8 mouse cellular contexts compared by ENCODE assay signal in genomic region chr10:42962181-42962601, GRCm38 (mm10).
DNase-seq lines count a peak whose midpoint lies in the region; ATAC-seq and TF ChIP-seq lines count a peak whose summit lies in the region.
"Had no signal": no experiment of that assay in that cellular context is flagged by ENCODE, and none has a peak within 500 bp of the region (broad histone marks: within the 10 kb centered on the region; RNA-seq: fewer than 3 reads in every experiment).

No protein-coding gene starts in this region.

- peak; percentile 49 for DNase-seq in lung, embryonic 14.5 days
- DNase-seq in lung, postnatal 4 days: no peak
- no peak for DNase-seq in liver, embryonic 13.5 days
- DNase-seq in stomach, postnatal 0 days (ENCODE audit: low spot score): no peak
- no peak for DNase-seq in ovary, postnatal 10 days (ENCODE audit: low spot score)
- DNase-seq in embryo, embryonic 10 days (ENCODE audit: low spot score): no peak

- no peak overlapping the region for H3K4me3 ChIP-seq in lung, embryonic 14.5 days (ENCODE audit: low read depth, low read length)
- H3K4me3 ChIP-seq in liver, embryonic 13.5 days (replicated peaks): no peak overlapping the region
- no peak overlapping the region for H3K4me3 ChIP-seq in stomach, postnatal 0 days (ENCODE audit: low read depth, low read length)
- H3K4me3 ChIP-seq: limb, embryonic 12.5 days had no signal

- H3K4me1 ChIP-seq in lung, embryonic 14.5 days (ENCODE audit: insufficient read depth): no peaks in the 10 kb centered on the region
- H3K4me1 ChIP-seq in liver, embryonic 13.5 days (replicated peaks): peaks cover 18% of the 10 kb centered on the region
- H3K4me1 ChIP-seq in stomach, postnatal 0 days (replicated peaks; ENCODE audit: control insufficient read depth, insufficient read depth): 0 out of 2 replicates have a peak, but pooled peaks cover 2% of the 10 kb centered on the region

- 0 out of 2 replicates have a peak overlapping the region, but pooled peaks have one; percentile 24 for H3K27ac ChIP-seq in lung, embryonic 14.5 days (ENCODE audit: low read depth)
- no peak overlapping the region for H3K27ac ChIP-seq in liver, embryonic 13.5 days
- peak overlapping the region; percentile 70 for H3K27ac ChIP-seq in stomach, postnatal 0 days (replicated peaks)
- H3K27ac ChIP-seq: limb, embryonic 12.5 days had no signal

- no peaks in the 10 kb centered on the region for H3K9me3 ChIP-seq in lung, embryonic 14.5 days (ENCODE audit: low read depth, low read length)
- no peaks in the 10 kb centered on the region for H3K9me3 ChIP-seq in liver, embryonic 13.5 days (replicated peaks)
- H3K9me3 ChIP-seq in stomach, postnatal 0 days (ENCODE audit: control insufficient read depth, low read length): no peaks in the 10 kb centered on the region
- H3K9me3 ChIP-seq: limb, embryonic 12.5 days had no signal

- no peak for TF ChIP-seq CTCF in lung, embryonic 14.5 days (IDR thresholded peaks at IDR 0.05; ENCODE audit: low read depth)
- TF ChIP-seq CTCF in stomach, postnatal 0 days (IDR thresholded peaks at IDR 0.05; ENCODE audit: low read depth): no peak

- H3K9ac ChIP-seq in lung, embryonic 14.5 days: no peak overlapping the region
- H3K9ac ChIP-seq in liver, embryonic 13.5 days: no peak overlapping the region
- no peak overlapping the region for H3K9ac ChIP-seq in stomach, postnatal 0 days (ENCODE audit: low read length)
- H3K9ac ChIP-seq: limb, embryonic 12.5 days had no signal

- no peaks in the 10 kb centered on the region for H3K36me3 ChIP-seq in lung, embryonic 14.5 days (ENCODE audit: insufficient read depth)
- no peaks in the 10 kb centered on the region for H3K36me3 ChIP-seq in liver, embryonic 13.5 days
- no peaks in the 10 kb centered on the region for H3K36me3 ChIP-seq in stomach, postnatal 0 days (ENCODE audit: control insufficient read depth, insufficient read depth, low read length)
- H3K36me3 ChIP-seq: limb, embryonic 12.5 days had no signal

- H3K4me2 ChIP-seq in lung, embryonic 14.5 days: no peak overlapping the region
- H3K4me2 ChIP-seq in liver, embryonic 13.5 days: peak overlapping the region; percentile 24; the same call in 1 of the 2 replicates
- H3K4me2 ChIP-seq in stomach, postnatal 0 days (replicated peaks; ENCODE audit: low read depth): no peak overlapping the region
- H3K4me2 ChIP-seq: limb, embryonic 12.5 days had no signal

- 75% methylated on average over 6 of the region's 6 CpGs for WGBS in lung, embryonic 14.5 days
- WGBS in liver, embryonic 13.5 days (ENCODE audit: insufficient replicate concordance): 26% methylated on average over 6 of the region's 6 CpGs
- 71% methylated on average over 6 of the region's 6 CpGs for WGBS in stomach, postnatal 0 days

- peak; percentile 56; the same call in 1 of the 2 replicates for ATAC-seq in lung, embryonic 14.5 days (ENCODE audit: insufficient read depth)
- peak; percentile 76 for ATAC-seq in common myeloid progenitor, adult 5-6 weeks (replicated peaks; ENCODE audit: low read depth, poor library complexity, severe bottlenecking)
- ATAC-seq in liver, embryonic 13.5 days (ENCODE audit: low read depth): no peak
- peak; percentile 59; the same call in 1 of the 2 replicates for ATAC-seq in stomach, postnatal 0 days (ENCODE audit: low FRiP score, low TSS enrichment)

- H3K27me3 ChIP-seq in lung, embryonic 14.5 days (ENCODE audit: insufficient read depth, low read length): no peaks in the 10 kb centered on the region
- peaks cover 9% of the 10 kb centered on the region for H3K27me3 ChIP-seq in liver, embryonic 13.5 days
- H3K27me3 ChIP-seq in stomach, postnatal 0 days (ENCODE audit: control insufficient read depth, insufficient read depth, low read length): no peaks in the 10 kb centered on the region

- TF ChIP-seq EP300 in stomach, postnatal 0 days (optimal IDR thresholded peaks at IDR 0.05): no peak
